Comparison of ENCODE assay signal across 8 mouse cellular contexts in genomic region chr15:100228535-100229336, GRCm38 (mm10). TPM values are rescaled to one million over a fixed set of nuclear protein-coding genes. Genes with fewer than 3 reads are reported as not detected.
DNase-seq lines count a peak whose midpoint lies in the region; ATAC-seq and TF ChIP-seq lines count a peak whose summit lies in the region.

No protein-coding gene starts in this region.

- peak overlapping the region; percentile 99 for H3K9ac ChIP-seq in hindbrain, embryonic 11.5 days (ENCODE audit: low read depth, low read length)

- H3K36me3 ChIP-seq in hindbrain, embryonic 11.5 days (ENCODE audit: control insufficient read depth, insufficient read depth, low read length), result no peaks in the 10 kb centered on the region
- H3K36me3 ChIP-seq in midbrain, embryonic 10.5 days, result peaks cover 42% of the 10 kb centered on the region

- H3K27ac ChIP-seq in layer of hippocampus, adult 2 months, result peak overlapping the region; percentile 91
- H3K27ac ChIP-seq in bone marrow, adult 2 months (ENCODE audit: control insufficient read depth, insufficient read depth, low read depth, low read length, poor library complexity), result peak overlapping the region; percentile 100
- peak overlapping the region; percentile 100 for H3K27ac ChIP-seq in hindbrain, embryonic 11.5 days (ENCODE audit: low read depth, low read length)
- H3K27ac ChIP-seq in midbrain, embryonic 10.5 days (replicated peaks), result peak overlapping the region; percentile 100

- no peaks in the 10 kb centered on the region for H3K9me3 ChIP-seq in hindbrain, embryonic 11.5 days (ENCODE audit: control insufficient read depth, low read length)
- 0 out of 2 replicates have a peak, but pooled peaks cover under 1% of the 10 kb centered on the region for H3K9me3 ChIP-seq in midbrain, embryonic 10.5 days (replicated peaks)

- peak; percentile 54 for TF ChIP-seq CTCF in layer of hippocampus, adult 2 months (conservative IDR thresholded peaks at IDR 0.05)
- no peak for TF ChIP-seq CTCF in bone marrow, adult 2 months (IDR thresholded peaks at IDR 0.05; ENCODE audit: control insufficient read depth, insufficient read depth, low read length)

- peak; percentile 16; the same call in 1 of the 2 replicates for ATAC-seq in hindbrain, embryonic 11.5 days (ENCODE audit: low FRiP score)

- WGBS in bone marrow, adult 2 months, result 5% methylated on average over 16 of the region's 16 CpGs
- WGBS in hindbrain, embryonic 11.5 days, result 24% methylated on average over 16 of the region's 16 CpGs
- WGBS in midbrain, embryonic 10.5 days, result 22% methylated on average over 16 of the region's 16 CpGs

- DNase-seq in layer of hippocampus, adult 2 months (ENCODE audit: low spot score in 2 of 2), result no peak
- DNase-seq in layer of hippocampus, postnatal 25 days (ENCODE audit: extremely low spot score in 1 of 2, low spot score in 1 of 2), result no peak
- DNase-seq in hindbrain, embryonic 11.5 days (ENCODE audit: low spot score), result peak; percentile 6
- DNase-seq in midbrain, embryonic 10.5 days (ENCODE audit: low spot score), result peak; percentile 12
- no peak for DNase-seq in urinary bladder, adult 18-20 months (ENCODE audit: low spot score in 2 of 2)
- DNase-seq in ovary, postnatal 14 days (ENCODE audit: low spot score), result no peak
- DNase-seq in frontal cortex, postnatal 14 days (ENCODE audit: low spot score in 2 of 2), result no peak

- no peaks in the 10 kb centered on the region for H3K27me3 ChIP-seq in hindbrain, embryonic 11.5 days (ENCODE audit: control insufficient read depth, insufficient read depth, low read length)
- H3K27me3 ChIP-seq in midbrain, embryonic 10.5 days (ENCODE audit: low read depth, poor library complexity, severe bottlenecking), result no peaks in the 10 kb centered on the region

- H3K4me1 ChIP-seq in bone marrow, adult 2 months (ENCODE audit: control insufficient read depth, insufficient read depth, low read length), result peaks cover 8% of the 10 kb centered on the region
- no peaks in the 10 kb centered on the region for H3K4me1 ChIP-seq in hindbrain, embryonic 11.5 days (replicated peaks; ENCODE audit: control insufficient read depth, insufficient read depth, low read length)
- H3K4me1 ChIP-seq in midbrain, embryonic 10.5 days, result peaks cover 23% of the 10 kb centered on the region

- H3K4me3 ChIP-seq in layer of hippocampus, adult 2 months, result peak overlapping the region; percentile 84
- H3K4me3 ChIP-seq in bone marrow, adult 2 months (replicated peaks; ENCODE audit: control insufficient read depth, low read depth, low read length), result peak overlapping the region; percentile 71
- H3K4me3 ChIP-seq in hindbrain, embryonic 11.5 days (ENCODE audit: low read depth, low read length), result peak overlapping the region; percentile 87
- peak overlapping the region; percentile 88 for H3K4me3 ChIP-seq in midbrain, embryonic 10.5 days

- no peak for TF ChIP-seq POLR2A in bone marrow, adult 2 months (IDR thresholded peaks at IDR 0.05; ENCODE audit: borderline replicate concordance, control insufficient read depth, low read depth, low read length)

- H3K4me2 ChIP-seq in hindbrain, embryonic 11.5 days (replicated peaks; ENCODE audit: low read depth, low read length), result peak overlapping the region; percentile 33

RNA-seq across cellular contexts. Expression of gene Atf1, which starts 1.1 kb away (rescaled TPM):
- total RNA-seq in layer of hippocampus, adult 2 months (2021), result 10 to 100 TPM; 22.5 to 24.2 TPM
- total RNA-seq in layer of hippocampus, postnatal 25 days (2021), result 10 to 100 TPM; 19.3 to 24.3 TPM
- 36.5 and 58.0 TPM in 2 replicates for polyA plus RNA-seq in bone marrow, adult 2 months (2011; ENCODE audit: insufficient read depth, insufficient read length, low replicate concordance, missing spikeins)
- 27.7 and 35.5 TPM in 2 replicates for polyA plus RNA-seq in hindbrain, embryonic 11.5 days (2014; fragmentation: Nextera tagmentation; extraction: Ambion mirVana)
- 33.6 and 33.7 TPM in 2 replicates for polyA plus RNA-seq in midbrain, embryonic 10.5 days (2016; fragmentation: Nextera tagmentation; extraction: Ambion mirVana)

RNA-seq across cellular contexts. Expression of gene Tmprss12, which starts 51.9 kb away (rescaled TPM):
- not detected for total RNA-seq in layer of hippocampus, adult 2 months (2021)
- not detected for total RNA-seq in layer of hippocampus, postnatal 25 days (2021)
- polyA plus RNA-seq in bone marrow, adult 2 months (2011; ENCODE audit: insufficient read depth, insufficient read length, low replicate concordance, missing spikeins), result not detected in 2 replicates
- polyA plus RNA-seq in hindbrain, embryonic 11.5 days (2014; fragmentation: Nextera tagmentation; extraction: Ambion mirVana), result not detected in 2 replicates
- not detected in 2 replicates for polyA plus RNA-seq in midbrain, embryonic 10.5 days (2016; fragmentation: Nextera tagmentation; extraction: Ambion mirVana)

Comparison
In these comparisons a context has a peak if more than half of its experiments do, and no peak if none do; other contexts are left out.
1. DNase-seq: peak in hindbrain, embryonic 11.5 days (single experiment) and midbrain, embryonic 10.5 days (single experiment); none in layer of hippocampus, adult 2 months (0 of 2), layer of hippocampus, postnatal 25 days (0 of 2), urinary bladder, adult 18-20 months (0 of 2), ovary, postnatal 14 days (single experiment) and frontal cortex, postnatal 14 days (0 of 2).
2. Peak in every context shown above with its lines, with median percentiles within 50 percentile points of each other: H3K27ac ChIP-seq and H3K4me3 ChIP-seq.